Mouse (Mus musculus): ENCODE data around the gene Meis2. TPM values are rescaled to one million over a fixed set of nuclear protein-coding genes. Genes with fewer than 3 reads are reported as not detected.

The Meis2 gene
- total RNA-seq, 2 experiments from 2014 or later, result 0.84 to 1.3 TPM

- intact Hi-C loops (cut with DNase I), result no loop called here
- no peak overlapping the region for H3K4me3 ChIP-seq
- no peak overlapping the region for H3K27ac ChIP-seq
- DNase-seq, result no peak
- no peak for TF ChIP-seq CTCF (IDR thresholded peaks at IDR 0.05)
Observed at GRCm38 (mm10) chr2:115813721-115814120, 251.9 kb downstream of the Meis2 start.

- intact Hi-C loops (cut with DNase I), result no loop called here
- DNase-seq, result no peak
- no peak overlapping the region for H3K4me3 ChIP-seq
- TF ChIP-seq CTCF (IDR thresholded peaks at IDR 0.05), result no peak
- no peak overlapping the region for H3K27ac ChIP-seq
Observed at GRCm38 (mm10) chr2:115813316-115813715, 252.3 kb downstream of the Meis2 start.

All from gastrocnemius, adult 2 months (tissue).